Mouse (Mus musculus) left cerebral cortex, adult 18-20 months (tissue): ENCODE results near the gene Dmd. TPM values are rescaled to one million over a fixed set of nuclear protein-coding genes. Genes with fewer than 3 reads are reported as not detected.

Experiments
- DNase-seq, 2 experiments: peaks; one replicate each; pipeline ENCODE4 v3.0.0; 2021 to 2022; ENCODE audit warnings: low spot score in 2 of 2, mixed read lengths in 1 of 2
- total RNA-seq, 2 experiments: library from RNA; stranded (reverse); gene quantifications; 2 replicates each; pipeline ENCODE4 v1.2.3; 2021

The Dmd gene
- total RNA-seq, 2 experiments from 2014 or later: 65.4 to 67.6 TPM

- no peak for DNase-seq
These were observed 1383.5 kb downstream of the Dmd start for GRCm38 (mm10) chrX:84332177-84332576.

GRCm38 (mm10) chrX:84364981-84365380 is 1416.3 kb downstream of the Dmd start:
- DNase-seq: no peak

GRCm38 (mm10) chrX:84435608-84436007 is 1486.9 kb downstream of the Dmd start:
- DNase-seq: peak in 1 of 2 experiments; percentile 7

- DNase-seq: no peak
These were observed 1487.9 kb downstream of the Dmd start for GRCm38 (mm10) chrX:84436556-84436955.

- no peak for DNase-seq
These were observed 1494.3 kb downstream of the Dmd start for GRCm38 (mm10) chrX:84442996-84443395.

- no peak for DNase-seq
These were observed 1495.3 kb downstream of the Dmd start for GRCm38 (mm10) chrX:84443985-84444384.

GRCm38 (mm10) chrX:84444638-84445037 is 1496.0 kb downstream of the Dmd start:
- no peak for DNase-seq

- no peak for DNase-seq
These were observed 1505.8 kb downstream of the Dmd start for GRCm38 (mm10) chrX:84454473-84454872.

- no peak for DNase-seq
These were observed 1566.1 kb downstream of the Dmd start for GRCm38 (mm10) chrX:84514650-84515366.

GRCm38 (mm10) chrX:84551995-84552394 is 1603.3 kb downstream of the Dmd start:
- DNase-seq: no peak

- no peak for DNase-seq
These were observed 1604.8 kb downstream of the Dmd start for GRCm38 (mm10) chrX:84553441-84553840.

- DNase-seq: no peak
These were observed 1649.8 kb downstream of the Dmd start for GRCm38 (mm10) chrX:84598476-84598875.

GRCm38 (mm10) chrX:84640446-84640845 is 1691.8 kb downstream of the Dmd start:
- DNase-seq: no peak

- no peak for DNase-seq
These were observed 1799.0 kb downstream of the Dmd start for GRCm38 (mm10) chrX:84747683-84748082.

- peak; percentile 26 to 39 for DNase-seq
These were observed 1911.5 kb downstream of the Dmd start for GRCm38 (mm10) chrX:84860012-84860647.

GRCm38 (mm10) chrX:84873090-84873489 is 1924.4 kb downstream of the Dmd start:
- DNase-seq: no peak

GRCm38 (mm10) chrX:84878125-84878524 is 1929.5 kb downstream of the Dmd start:
- no peak for DNase-seq

- peak; percentile 5 to 7 for DNase-seq
These were observed 1984.2 kb downstream of the Dmd start for GRCm38 (mm10) chrX:84932715-84933473.

GRCm38 (mm10) chrX:84960557-84960956 is 2011.9 kb downstream of the Dmd start:
- no peak for DNase-seq

GRCm38 (mm10) chrX:84960972-84961371 is 2012.3 kb downstream of the Dmd start:
- DNase-seq: no peak

GRCm38 (mm10) chrX:85008304-85008703 is 2059.6 kb downstream of the Dmd start:
- no peak for DNase-seq

- no peak for DNase-seq
These were observed 2092.9 kb downstream of the Dmd start for GRCm38 (mm10) chrX:85041466-85042058.
